Mouse (Mus musculus) thymus, adult 2 months (tissue): ENCODE measurements around the gene Tmem161a. TPM values are rescaled to one million over a fixed set of nuclear protein-coding genes. Genes with fewer than 3 reads are reported as not detected.

Experiments
- DNase-seq: peaks from one replicate; pipeline ENCODE4 v3.0.0; 2021
- H3K27ac ChIP-seq: fragments of 200-500 bp; 2 replicates; pipeline ENCODE4 v1.5.1; 2012; ENCODE audit warnings: low read length, control low read depth; ENCODE audit not compliant: control insufficient read depth, insufficient read depth
- H3K27me3 ChIP-seq: fragments of 200-500 bp; 2 replicates; pipeline ENCODE4 v1.6.1; 2012; ENCODE audit warnings: mild to moderate bottlenecking, low read length, moderate library complexity, mixed read lengths; ENCODE audit not compliant: control insufficient read depth, insufficient read depth
- H3K36me3 ChIP-seq: fragments of 200-500 bp; 2 replicates; pipeline ENCODE4 v1.6.1; 2012; ENCODE audit warnings: mild to moderate bottlenecking, low read length, moderate library complexity; ENCODE audit not compliant: control insufficient read depth, insufficient read depth
- H3K4me1 ChIP-seq: fragments of 200-500 bp; replicated peaks from 2 replicates; pipeline ENCODE4 v1.6.1; 2012; ENCODE audit warnings: low read length; ENCODE audit not compliant: control insufficient read depth, insufficient read depth
- H3K4me3 ChIP-seq: fragments of 200-500 bp; 2 replicates; pipeline ENCODE4 v1.5.1; 2012; ENCODE audit warnings: mild to moderate bottlenecking, low read length, control low read depth, moderate library complexity; ENCODE audit not compliant: control insufficient read depth, insufficient read depth
- CTCF ChIP-seq: fragments of 200-500 bp; IDR thresholded peaks from 2 replicates; pipeline ENCODE4 v1.5.1; 2012; ENCODE audit warnings: mild to moderate bottlenecking, control low read depth, low read length, moderate library complexity, borderline replicate concordance; ENCODE audit not compliant: control insufficient read depth, poor library complexity, insufficient read depth; ENCODE audit errors: extremely low read depth
- POLR2A ChIP-seq: fragments of 200-500 bp; IDR thresholded peaks from 2 replicates; pipeline ENCODE4 v1.6.1; 2012; ENCODE audit warnings: mild to moderate bottlenecking, low read length, control low read depth, moderate library complexity; ENCODE audit not compliant: control insufficient read depth, poor library complexity, insufficient read depth; ENCODE audit errors: extremely low read depth
- WGBS: fragments of 180-500 bp; shearing (Covaris S2); methylation state at CpG from one replicate; pipeline ENCODE4 v1.1.7; 2018; 5-methylcytosine and 5-hydroxymethylcytosine counted together
- polyA plus RNA-seq: library from polyadenylated mRNA; depleted of rRNA; stranded (reverse); fragments of >200 nt; gene quantifications from 2 replicates; pipeline ENCODE4 v1.2.3, GENCODE M21; 2012; rRNA removed

The Tmem161a gene
- polyA plus RNA-seq, result 144 and 156 TPM in 2 replicates

GRCm38 (mm10) chr8:70172043-70172681 lies at the start of gene Tmem161a:
TSS of gene Tmem161a (plus strand) at chr8:70172356.
- H3K36me3 ChIP-seq, result no peaks in the 10 kb centered on the region
- no peak within 1 kb of the TSS for H3K27ac ChIP-seq
- peak within 1 kb of the TSS; percentile 78 for H3K4me3 ChIP-seq
- WGBS, result under 1% methylated on average over 27 of the region's 27 CpGs
- 0 out of 2 replicates have a peak, but pooled peaks cover 8% of the 10 kb centered on the region for H3K4me1 ChIP-seq
- TF ChIP-seq POLR2A, result peak; percentile 83
- TF ChIP-seq CTCF, result 0 out of 2 replicates have a peak, but pooled peaks have one; percentile 22
- no peaks in the 10 kb centered on the region for H3K27me3 ChIP-seq
- DNase-seq, result peak; percentile 90

GRCm38 (mm10) chr8:70122863-70123262 lies 49.3 kb upstream of the Tmem161a start:
- no peaks in the 10 kb centered on the region; the same call in 1 of the 2 replicates for H3K27me3 ChIP-seq
- no peak overlapping the region for H3K27ac ChIP-seq
- WGBS, result 67% methylated on average over 2 of the region's 2 CpGs
- TF ChIP-seq POLR2A, result no peak
- no peak for TF ChIP-seq CTCF
- DNase-seq, result peak; percentile 24
- H3K36me3 ChIP-seq, result no peaks in the 10 kb centered on the region
- H3K4me3 ChIP-seq, result no peak overlapping the region
- no peaks in the 10 kb centered on the region for H3K4me1 ChIP-seq

GRCm38 (mm10) chr8:70124992-70125391 lies 47.2 kb upstream of the Tmem161a start:
- WGBS, result 67% methylated on average over 8 of the region's 8 CpGs
- no peaks in the 10 kb centered on the region; the same call in 1 of the 2 replicates for H3K27me3 ChIP-seq
- H3K27ac ChIP-seq, result no peak overlapping the region
- TF ChIP-seq POLR2A, result no peak
- TF ChIP-seq CTCF, result no peak
- no peak for DNase-seq
- no peaks in the 10 kb centered on the region for H3K36me3 ChIP-seq
- no peaks in the 10 kb centered on the region for H3K4me1 ChIP-seq
- no peak overlapping the region for H3K4me3 ChIP-seq

- no peak for DNase-seq
- Histone ChIP-seq H3K4me3 (no peak overlapping the region), H3K27me3 (no peaks in the 10 kb centered on the region), H3K4me1 (peaks cover 17% of the 10 kb centered on the region), H3K36me3 (peaks cover 3% of the 10 kb centered on the region; the same call in 1 of the 2 replicates), H3K27ac (no peak overlapping the region)
- 93% methylated on average over 3 of the region's 3 CpGs for whole genome bisulfite sequencing
- no peak for TF ChIP-seq CTCF
- no peak for TF ChIP-seq POLR2A
Measured at GRCm38 (mm10) chr8:70128435-70128834, 43.7 kb upstream of the Tmem161a start.

GRCm38 (mm10) chr8:70129309-70129952 lies 42.7 kb upstream of the Tmem161a start:
- no peak overlapping the region for H3K27ac ChIP-seq
- TF ChIP-seq POLR2A (no peak), CTCF (no peak)
- 90% methylated on average over 9 of the region's 9 CpGs for WGBS
- DNase-seq, result no peak
- H3K4me1 ChIP-seq, result peaks cover 17% of the 10 kb centered on the region
- H3K4me3 ChIP-seq, result no peak overlapping the region
- H3K36me3 ChIP-seq, result peaks cover 6% of the 10 kb centered on the region; the same call in 1 of the 2 replicates
- H3K27me3 ChIP-seq, result no peaks in the 10 kb centered on the region

GRCm38 (mm10) chr8:70130066-70130465 lies 42.1 kb upstream of the Tmem161a start:
- peaks cover 17% of the 10 kb centered on the region for H3K4me1 ChIP-seq
- no peak overlapping the region for H3K27ac ChIP-seq
- H3K4me3 ChIP-seq, result no peak overlapping the region
- TF ChIP-seq CTCF, result no peak
- TF ChIP-seq POLR2A, result no peak
- no peaks in the 10 kb centered on the region for H3K27me3 ChIP-seq
- 92% methylated on average over 3 of the region's 3 CpGs for WGBS
- no peak for DNase-seq
- H3K36me3 ChIP-seq, result peaks cover 12% of the 10 kb centered on the region; the same call in 1 of the 2 replicates
